Mouse (Mus musculus) olfactory bulb, adult 2 months (tissue): ENCODE data around the gene Cgnl1. TPM values are rescaled to one million over a fixed set of nuclear protein-coding genes. Genes with fewer than 3 reads are reported as not detected.

Source experiments
- H3K27ac ChIP-seq: fragments of 200-500 bp; 2 replicates; pipeline ENCODE4 v1.5.1; 2012; ENCODE audit warnings: low read depth, low read length; ENCODE audit not compliant: insufficient read depth
- H3K4me1 ChIP-seq: fragments of 200-500 bp; 2 replicates; pipeline ENCODE4 v1.6.1; 2012; ENCODE audit warnings: low read length; ENCODE audit not compliant: control insufficient read depth, insufficient read depth
- H3K4me3 ChIP-seq: fragments of 200-500 bp; 2 replicates; pipeline ENCODE4 v1.5.1; 2012; ENCODE audit warnings: mild to moderate bottlenecking, low read depth, low read length, moderate library complexity; ENCODE audit not compliant: insufficient read depth
- CTCF ChIP-seq: fragments of 200-500 bp; IDR thresholded peaks from 2 replicates; pipeline ENCODE4 v1.5.1; 2012; ENCODE audit warnings: low read depth, mild to moderate bottlenecking, low read length, moderate library complexity; ENCODE audit not compliant: insufficient read depth
- POLR2A ChIP-seq: fragments of 200-500 bp; IDR thresholded peaks from 2 replicates; pipeline ENCODE4 v1.6.1; 2012; ENCODE audit warnings: mild to moderate bottlenecking, low read depth, low read length, moderate library complexity; ENCODE audit not compliant: insufficient read depth
- WGBS: fragments of 180-500 bp; shearing (Covaris S2); methylation state at CpG from one replicate; pipeline ENCODE4 v1.1.7; 2018; 5-methylcytosine and 5-hydroxymethylcytosine counted together
- polyA plus RNA-seq: library from polyadenylated mRNA; stranded (reverse); fragments of >200 nt; gene quantifications from 2 replicates; pipeline ENCODE4 v1.2.4, GENCODE M21; 2012; ENCODE audit warnings: low replicate concordance; ENCODE audit not compliant: missing spikeins, insufficient read depth, insufficient read length

The Cgnl1 gene
- polyA plus RNA-seq, 1 experiment: not detected

DNA sequence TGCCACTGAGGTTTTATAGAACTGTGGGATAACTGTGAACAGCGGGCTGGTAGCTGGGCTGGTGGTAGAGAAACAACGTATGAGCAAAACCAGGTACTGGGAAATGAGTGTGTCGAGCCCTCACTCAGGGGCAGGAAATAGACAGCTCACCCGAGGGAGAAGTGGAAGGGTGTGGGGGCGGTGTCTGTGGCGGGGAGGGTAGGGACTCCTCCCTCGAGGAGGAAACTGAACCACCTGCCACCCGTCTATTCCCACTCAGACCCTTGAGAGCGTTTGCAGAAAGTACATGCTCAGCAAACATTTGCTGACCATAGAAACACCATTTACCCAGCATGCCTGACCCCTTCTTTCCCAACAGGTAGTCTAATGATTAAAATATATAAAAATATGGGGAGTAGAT, 2.2 kb upstream of the Cgnl1 start:
- Histone ChIP-seq H3K4me3 (no peak overlapping the region), H3K27ac (no peak overlapping the region), H3K4me1 (peaks cover 10% of the 10 kb centered on the region)
- TF ChIP-seq CTCF (no peak), POLR2A (no peak)
- 83% methylated on average over 9 of the region's 9 CpGs for WGBS

DNA sequence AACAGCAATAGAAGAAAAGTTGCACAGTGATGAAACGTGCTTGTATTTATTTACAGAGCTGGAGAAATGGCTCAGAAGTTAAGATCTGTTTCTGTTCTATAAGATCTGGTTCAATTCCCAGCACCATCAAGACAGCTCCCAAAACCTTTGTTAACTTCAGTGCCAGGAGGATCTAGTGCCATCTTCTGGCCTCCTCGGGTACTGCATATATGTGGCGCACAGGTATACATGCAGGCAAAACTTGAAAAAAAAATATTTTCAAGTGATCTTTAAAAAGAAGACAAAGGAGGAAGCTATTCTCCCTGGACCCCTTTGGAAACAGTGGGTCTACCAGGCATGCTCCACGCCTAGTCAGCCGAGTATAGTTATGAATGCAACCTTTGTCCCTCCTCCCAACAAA, 936 bp upstream of the Cgnl1 start:
- Histone ChIP-seq H3K4me3 (no peak overlapping the region), H3K4me1 (peaks cover 10% of the 10 kb centered on the region), H3K27ac (no peak overlapping the region)
- TF ChIP-seq CTCF (no peak), POLR2A (no peak)
- WGBS: 74% methylated on average over 5 of the region's 5 CpGs

DNA sequence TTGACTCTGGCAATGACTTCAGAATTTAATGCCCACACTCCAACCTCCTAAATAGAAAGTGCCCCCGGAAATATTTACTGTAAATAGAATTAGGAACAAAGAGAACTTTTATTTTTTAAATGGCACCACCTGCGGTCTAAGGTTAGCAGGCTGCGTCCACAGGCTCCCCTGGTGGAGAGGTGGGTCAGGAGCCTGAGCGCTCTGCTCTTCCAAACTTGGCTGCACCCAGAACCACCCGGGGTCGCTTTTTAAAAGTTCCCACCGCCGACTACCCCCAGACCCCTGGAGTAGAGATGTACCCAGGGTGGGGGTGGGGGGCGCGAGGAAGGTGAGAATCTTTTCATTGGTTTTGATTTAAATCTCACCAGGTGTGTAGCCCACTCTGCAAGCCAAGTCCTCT, 918 bp downstream of the Cgnl1 start:
- no peak overlapping the region for H3K27ac ChIP-seq
- H3K4me3 ChIP-seq: peak overlapping the region; percentile 29
- WGBS: 9% methylated on average over 10 of the region's 10 CpGs
- peaks cover 10% of the 10 kb centered on the region for H3K4me1 ChIP-seq
- TF ChIP-seq POLR2A: no peak
- no peak for TF ChIP-seq CTCF

DNA sequence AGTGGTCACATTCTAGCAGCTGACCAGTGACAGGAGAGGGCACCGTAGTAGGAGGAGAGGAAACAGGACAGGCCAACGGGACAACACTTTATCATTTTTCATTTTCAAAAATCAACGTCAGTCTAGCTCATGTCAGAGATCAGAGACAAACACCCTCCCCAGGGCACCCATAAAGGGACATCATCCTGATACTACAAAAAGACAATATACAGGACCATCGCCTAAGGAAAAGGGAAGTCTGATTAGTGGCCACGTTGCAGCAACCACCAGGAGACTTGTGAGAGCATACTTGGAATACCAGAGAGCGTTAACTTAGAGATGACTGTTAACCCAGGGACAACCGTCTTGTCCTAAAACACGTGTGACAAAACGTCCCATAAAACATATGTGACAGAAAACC, 1.7 kb downstream of the Cgnl1 start:
- Histone ChIP-seq H3K4me1 (peaks cover 10% of the 10 kb centered on the region), H3K27ac (no peak overlapping the region), H3K4me3 (no peak overlapping the region)
- no peak for TF ChIP-seq CTCF
- TF ChIP-seq POLR2A: no peak
- WGBS: 67% methylated on average over 9 of the region's 9 CpGs

DNA sequence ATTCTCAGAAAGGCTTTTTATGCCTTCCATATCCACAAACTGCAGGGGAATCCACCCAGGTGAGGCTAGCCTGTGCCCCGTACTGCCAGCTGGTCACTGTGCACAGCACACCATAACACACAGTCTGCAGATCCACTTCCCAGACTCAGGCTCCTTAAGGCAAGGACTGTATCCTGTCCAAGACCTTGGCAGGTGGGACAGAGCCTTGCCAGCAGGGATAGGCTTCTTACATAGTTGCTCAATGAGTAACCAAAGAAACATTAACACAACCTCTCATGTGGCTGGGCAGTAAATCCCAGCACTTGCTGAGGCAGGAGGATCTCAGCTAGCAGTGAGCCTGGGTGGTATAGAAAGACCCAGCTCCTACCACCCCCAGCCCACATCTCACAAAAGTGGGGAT, 3.3 kb downstream of the Cgnl1 start:
- no peak overlapping the region for H3K27ac ChIP-seq
- H3K4me3 ChIP-seq: no peak overlapping the region
- H3K4me1 ChIP-seq: peaks cover 10% of the 10 kb centered on the region
- TF ChIP-seq CTCF (no peak), POLR2A (no peak)
- WGBS: 90% methylated on average over 1 of the region's 1 CpGs

DNA sequence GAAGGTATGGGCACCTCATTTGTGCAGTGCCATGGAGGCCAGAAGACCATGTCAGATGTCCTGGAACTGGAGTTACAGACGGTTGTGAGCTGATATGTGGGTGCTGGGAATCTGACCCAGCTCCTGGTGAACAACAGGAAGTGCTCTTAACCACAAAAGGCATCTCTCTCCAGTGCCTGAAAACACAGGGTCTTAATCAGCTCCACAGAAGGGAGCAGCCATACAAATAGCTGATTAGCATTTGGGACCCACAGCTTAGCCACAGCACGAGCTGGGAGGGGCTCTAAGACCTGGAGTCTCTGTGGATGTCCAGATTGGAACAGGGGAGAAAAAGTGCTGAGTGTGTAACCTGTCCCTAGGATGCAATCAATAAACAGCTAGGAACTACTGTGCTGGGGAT, 4.5 kb downstream of the Cgnl1 start:
- H3K27ac ChIP-seq: no peak overlapping the region
- peaks cover 10% of the 10 kb centered on the region for H3K4me1 ChIP-seq
- WGBS: 64% methylated on average over 2 of the region's 2 CpGs
- no peak overlapping the region for H3K4me3 ChIP-seq
- TF ChIP-seq POLR2A: no peak
- TF ChIP-seq CTCF: no peak

DNA sequence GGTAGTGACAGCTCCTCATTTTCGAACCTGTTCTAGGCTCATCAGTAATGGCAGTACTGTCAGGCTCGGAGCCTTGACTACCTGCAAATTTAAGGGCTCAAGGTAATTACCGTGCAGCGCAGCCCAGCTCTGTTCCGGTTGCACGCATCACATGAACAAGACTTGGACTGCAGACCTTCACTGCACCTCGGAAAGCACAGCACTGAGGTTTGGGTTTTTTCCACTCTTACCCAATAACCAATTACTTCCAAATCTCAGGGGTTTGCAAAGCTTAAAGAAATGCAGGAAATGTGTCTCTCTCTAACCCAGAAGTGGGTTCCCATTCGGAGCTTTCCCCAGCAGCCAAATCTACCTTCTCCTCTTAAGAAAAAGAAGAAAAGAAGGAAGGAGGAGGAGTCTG, 5.1 kb downstream of the Cgnl1 start:
- H3K4me1 ChIP-seq: peaks cover 7% of the 10 kb centered on the region
- TF ChIP-seq CTCF (no peak), POLR2A (no peak)
- H3K27ac ChIP-seq: no peak overlapping the region
- WGBS: 87% methylated on average over 8 of the region's 8 CpGs
- no peak overlapping the region for H3K4me3 ChIP-seq

DNA sequence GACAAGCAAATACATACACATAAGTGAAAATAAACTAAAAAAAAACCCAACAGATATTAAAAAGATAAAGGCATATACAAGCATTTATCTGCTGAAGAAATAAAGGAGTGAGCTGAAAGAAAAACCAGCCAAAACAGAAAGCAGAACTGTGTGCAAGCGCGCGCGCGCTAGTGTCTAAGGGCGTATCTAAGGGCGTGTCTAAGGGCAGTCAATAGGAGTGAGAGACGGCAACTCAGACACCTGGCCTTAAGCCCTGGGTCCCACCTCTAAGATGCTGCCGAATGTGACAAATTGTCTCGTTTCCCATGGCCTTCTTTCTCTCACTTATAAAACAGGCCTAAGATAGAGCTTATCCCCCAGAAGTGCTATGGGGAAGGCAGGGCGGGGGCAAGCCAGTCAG, 6.9 kb downstream of the Cgnl1 start:
- Histone ChIP-seq H3K4me3 (no peak overlapping the region), H3K27ac (no peak overlapping the region), H3K4me1 (peaks cover 10% of the 10 kb centered on the region)
- TF ChIP-seq POLR2A: no peak
- no peak for TF ChIP-seq CTCF
- 76% methylated on average over 11 of the region's 11 CpGs for WGBS

DNA sequence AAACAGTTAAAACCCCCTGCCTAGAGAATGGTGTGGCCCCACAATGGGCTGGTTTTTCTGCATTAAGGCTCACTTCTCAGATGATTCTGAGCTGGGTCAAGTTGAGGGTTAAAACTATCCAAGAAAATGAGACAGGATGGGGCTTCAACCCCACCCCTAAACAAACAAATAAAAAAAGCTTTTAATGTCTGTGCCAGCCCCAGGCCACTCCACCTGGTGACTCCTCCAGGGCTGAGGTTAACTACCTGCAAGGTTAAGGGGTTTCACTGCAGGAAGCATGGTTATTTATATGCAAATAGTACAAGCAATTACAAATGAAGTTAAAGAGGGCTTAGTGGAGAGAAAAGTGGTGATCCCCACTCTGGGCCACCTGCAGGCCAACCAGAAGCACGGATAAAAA, 8.1 kb downstream of the Cgnl1 start:
- 48% methylated on average over 1 of the region's 1 CpGs for WGBS
- TF ChIP-seq CTCF: no peak
- TF ChIP-seq POLR2A: no peak
- peaks cover 10% of the 10 kb centered on the region for H3K4me1 ChIP-seq
- H3K4me3 ChIP-seq: no peak overlapping the region
- no peak overlapping the region for H3K27ac ChIP-seq

DNA sequence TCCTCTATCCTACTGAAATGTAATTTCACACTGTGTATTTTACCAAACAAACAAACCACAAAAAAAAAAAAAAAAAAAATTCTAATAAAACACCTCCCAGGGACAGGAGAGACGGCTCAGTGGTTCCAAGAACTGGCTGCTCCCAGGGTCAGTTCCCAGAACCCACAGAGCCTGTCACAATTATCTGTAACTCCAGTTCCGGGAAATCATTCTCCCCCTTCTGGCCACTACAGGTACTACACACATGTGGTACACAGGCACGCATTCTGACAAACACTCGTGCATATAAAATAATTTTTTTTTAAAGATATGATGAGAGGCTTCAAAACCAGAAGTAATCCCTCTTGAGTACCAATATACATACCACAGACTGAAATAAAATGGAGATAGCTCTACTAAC, 9.7 kb downstream of the Cgnl1 start:
- WGBS: 92% methylated on average over 4 of the region's 4 CpGs
- Histone ChIP-seq H3K27ac (no peak overlapping the region), H3K4me3 (no peak overlapping the region), H3K4me1 (peaks cover 10% of the 10 kb centered on the region)
- TF ChIP-seq CTCF (no peak), POLR2A (no peak)
